Mouse (Mus musculus) heart, adult 2 months (tissue): Measurements from ENCODE around the gene 6720489N17Rik.
"Not testable (repeated sequence)": the region's sequence is repeated elsewhere in the genome, so short reads cannot be mapped to it uniquely, and the experiment has no call there.

Experiments used
- CTCF ChIP-seq: fragments of 200-600 bp; IDR thresholded peaks from 2 replicates; pipeline ENCODE4 v1.8.1; 2022; ENCODE audit warnings: antibody characterized with exemption, mild to moderate bottlenecking, moderate library complexity
- POLR2A ChIP-seq: fragments of 200-500 bp; IDR thresholded peaks from 2 replicates; pipeline ENCODE4 v1.6.1; 2011; ENCODE audit warnings: mild to moderate bottlenecking, low read depth, low read length, control low read depth; ENCODE audit not compliant: insufficient read depth

- TF ChIP-seq CTCF, POLR2A: not testable (repeated sequence)
Observed at GRCm38 (mm10) chr13:62623577-62624276, at the start of gene 6720489N17Rik.
